Mouse (Mus musculus) forebrain, embryonic 16.5 days (tissue): Measurements from ENCODE around the gene Arntl. TPM values are rescaled to one million over a fixed set of nuclear protein-coding genes. Genes with fewer than 3 reads are reported as not detected.

Experiments
- ATAC-seq: fragments of 200-750 bp; cut with Nextera tagmentation; 2 replicates; pipeline ENCODE4 v1.8.0; 2017; ENCODE audit warnings: mild to moderate bottlenecking, moderate library complexity
- H3K27ac ChIP-seq: fragments of 300-500 bp; sonication (generic); 2 replicates; pipeline ENCODE4 v1.5.1; 2014; ENCODE audit warnings: low read length, control low read depth
- H3K27me3 ChIP-seq: fragments of 300-500 bp; sonication (generic); replicated peaks from 2 replicates; pipeline ENCODE4 v1.6.1; 2014; ENCODE audit warnings: low read length; ENCODE audit not compliant: control insufficient read depth, insufficient read depth
- H3K36me3 ChIP-seq: fragments of 300-500 bp; sonication (generic); 2 replicates; pipeline ENCODE4 v1.6.1; 2014; ENCODE audit not compliant: control insufficient read depth, insufficient read depth
- H3K4me1 ChIP-seq: fragments of 300-500 bp; sonication (generic); replicated peaks from 2 replicates; pipeline ENCODE4 v1.6.1; 2014; ENCODE audit warnings: low read length; ENCODE audit not compliant: control insufficient read depth, insufficient read depth
- H3K4me2 ChIP-seq: fragments of 300-500 bp; sonication (generic); 2 replicates; pipeline ENCODE4 v1.6.1; 2014; ENCODE audit warnings: mild to moderate bottlenecking, low read length, control low read depth
- H3K4me3 ChIP-seq: fragments of 300-500 bp; sonication (generic); replicated peaks from 2 replicates; pipeline ENCODE4 v1.5.1; 2014; ENCODE audit warnings: mild to moderate bottlenecking, low read length, control low read depth
- H3K9ac ChIP-seq: fragments of 300-500 bp; sonication (generic); replicated peaks from 2 replicates; pipeline ENCODE4 v1.6.1; 2014; ENCODE audit warnings: low read depth, low read length, control low read depth
- H3K9me3 ChIP-seq: fragments of 300-500 bp; sonication (generic); 2 replicates; pipeline ENCODE4 v1.6.1; 2016; ENCODE audit warnings: low read length; ENCODE audit not compliant: control insufficient read depth
- WGBS: fragments of 180-500 bp; shearing (Covaris S2); extraction: QIAGEN DNeasy Blood & Tissue Kit; methylation state at CpG from one replicate; pipeline ENCODE4 v1.1.7; 2014; 5-methylcytosine and 5-hydroxymethylcytosine counted together
- polyA plus RNA-seq: library from polyadenylated mRNA; unstranded; fragments of >200 nt; fragmentation: Nextera tagmentation; extraction: Ambion mirVana; gene quantifications from 2 replicates; pipeline ENCODE4 v1.2.1, GENCODE M21; 2015

Gene Arntl
- polyA plus RNA-seq, 1 experiment from 2014 or later: 15.6 TPM

- Histone ChIP-seq H3K4me3 (no peak overlapping the region), H3K4me2 (no peak overlapping the region), H3K36me3 (no peaks in the 10 kb centered on the region), H3K4me1 (peaks cover 2% of the 10 kb centered on the region; the same call in 1 of the 2 replicates), H3K27ac (no peak overlapping the region), H3K27me3 (no peaks in the 10 kb centered on the region), H3K9ac (no peak overlapping the region), H3K9me3 (no peaks in the 10 kb centered on the region)
- whole genome bisulfite sequencing: 59% methylated on average over 10 of the region's 10 CpGs
- no peak for ATAC-seq
Observed at GRCm38 (mm10) chr7:113197161-113197775, 10.0 kb upstream of the Arntl start.

GRCm38 (mm10) chr7:113201584-113201983, 5.7 kb upstream of the Arntl start:
- WGBS: 34% methylated on average over 3 of the region's 3 CpGs
- no peak overlapping the region for H3K4me2 ChIP-seq
- H3K9me3 ChIP-seq: no peaks in the 10 kb centered on the region
- peaks cover 10% of the 10 kb centered on the region for H3K27me3 ChIP-seq
- no peaks in the 10 kb centered on the region for H3K36me3 ChIP-seq
- ATAC-seq: peak; percentile 26; the same call in 1 of the 2 replicates
- no peak overlapping the region for H3K27ac ChIP-seq
- no peak overlapping the region for H3K9ac ChIP-seq
- no peak overlapping the region for H3K4me3 ChIP-seq
- peaks cover 7% of the 10 kb centered on the region; the same call in 1 of the 2 replicates for H3K4me1 ChIP-seq

GRCm38 (mm10) chr7:113207471-113208387, 464 bp downstream of the Arntl start:
- ATAC-seq: peak; percentile 74
- Histone ChIP-seq H3K27me3 (peaks cover 21% of the 10 kb centered on the region), H3K4me3 (peak overlapping the region; percentile 76), H3K4me1 (peaks cover 20% of the 10 kb centered on the region), H3K36me3 (no peaks in the 10 kb centered on the region), H3K27ac (peak overlapping the region; percentile 68), H3K9ac (peak overlapping the region; percentile 74), H3K9me3 (no peaks in the 10 kb centered on the region), H3K4me2 (peak overlapping the region; percentile 77)
- WGBS: under 1% methylated on average over 85 of the region's 98 CpGs

- Histone ChIP-seq H3K9me3 (no peaks in the 10 kb centered on the region), H3K27ac (no peak overlapping the region), H3K9ac (peak overlapping the region; percentile 74), H3K27me3 (peaks cover 21% of the 10 kb centered on the region), H3K4me2 (peak overlapping the region; percentile 77), H3K4me1 (peaks cover 20% of the 10 kb centered on the region), H3K4me3 (peak overlapping the region; percentile 76), H3K36me3 (no peaks in the 10 kb centered on the region)
- WGBS: 2% methylated on average over 19 of the region's 19 CpGs
- no peak for ATAC-seq
Observed at GRCm38 (mm10) chr7:113208388-113208753, 1.1 kb downstream of the Arntl start.

GRCm38 (mm10) chr7:113210441-113210840, 3.2 kb downstream of the Arntl start:
- WGBS: 38% methylated on average over 4 of the region's 4 CpGs
- no peak overlapping the region for H3K4me2 ChIP-seq
- H3K27ac ChIP-seq: no peak overlapping the region
- no peak for ATAC-seq
- peaks cover 16% of the 10 kb centered on the region for H3K27me3 ChIP-seq
- no peak overlapping the region for H3K4me3 ChIP-seq
- H3K4me1 ChIP-seq: peaks cover 27% of the 10 kb centered on the region
- no peak overlapping the region for H3K9ac ChIP-seq
- H3K9me3 ChIP-seq: no peaks in the 10 kb centered on the region
- H3K36me3 ChIP-seq: no peaks in the 10 kb centered on the region

GRCm38 (mm10) chr7:113214245-113215169, 7.2 kb downstream of the Arntl start:
- WGBS: 39% methylated on average over 6 of the region's 6 CpGs
- H3K9ac ChIP-seq: no peak overlapping the region
- H3K36me3 ChIP-seq: no peaks in the 10 kb centered on the region
- H3K9me3 ChIP-seq: no peaks in the 10 kb centered on the region
- H3K4me1 ChIP-seq: peaks cover 16% of the 10 kb centered on the region
- no peak overlapping the region for H3K4me3 ChIP-seq
- peaks cover 8% of the 10 kb centered on the region for H3K27me3 ChIP-seq
- no peak overlapping the region for H3K4me2 ChIP-seq
- ATAC-seq: no peak
- no peak overlapping the region for H3K27ac ChIP-seq

GRCm38 (mm10) chr7:113216152-113216551, 8.9 kb downstream of the Arntl start:
- Histone ChIP-seq H3K27ac (no peak overlapping the region), H3K4me3 (no peak overlapping the region), H3K9me3 (no peaks in the 10 kb centered on the region), H3K36me3 (no peaks in the 10 kb centered on the region), H3K27me3 (peaks cover 1% of the 10 kb centered on the region; the same call in 1 of the 2 replicates), H3K4me2 (no peak overlapping the region), H3K9ac (no peak overlapping the region), H3K4me1 (peaks cover 12% of the 10 kb centered on the region)
- WGBS: 63% methylated on average over 8 of the region's 8 CpGs
- no peak for ATAC-seq

GRCm38 (mm10) chr7:113219416-113219815, 12.2 kb downstream of the Arntl start:
- Histone ChIP-seq H3K4me2 (no peak overlapping the region), H3K36me3 (no peaks in the 10 kb centered on the region), H3K4me1 (peaks cover 12% of the 10 kb centered on the region), H3K4me3 (no peak overlapping the region), H3K9ac (no peak overlapping the region), H3K27me3 (no peaks in the 10 kb centered on the region), H3K27ac (no peak overlapping the region), H3K9me3 (no peaks in the 10 kb centered on the region)
- 71% methylated on average over 13 of the region's 13 CpGs for WGBS
- ATAC-seq: no peak

GRCm38 (mm10) chr7:113219864-113220263, 12.6 kb downstream of the Arntl start:
- 84% methylated on average over 3 of the region's 3 CpGs for WGBS
- H3K4me1 ChIP-seq: peaks cover 10% of the 10 kb centered on the region
- ATAC-seq: no peak
- H3K4me2 ChIP-seq: no peak overlapping the region
- no peak overlapping the region for H3K9ac ChIP-seq
- no peaks in the 10 kb centered on the region for H3K9me3 ChIP-seq
- no peaks in the 10 kb centered on the region for H3K27me3 ChIP-seq
- H3K4me3 ChIP-seq: no peak overlapping the region
- H3K36me3 ChIP-seq: no peaks in the 10 kb centered on the region
- H3K27ac ChIP-seq: no peak overlapping the region
